Mouse (Mus musculus) retina, postnatal 1 day (tissue): ENCODE measurements at regions not wholly inside any gene's neighbourhood (a gene's known extent, or its start where the extent isn't known, plus 50 kb on each side); places are given as distances from the start of the nearest gene placed in this dataset.

ENCODE experiments used
- DNase-seq: peaks from one replicate; pipeline ENCODE4 v3.0.0-alpha.2; 2012

- DNase-seq, result no peak
These were observed 56.9 kb downstream of the Dmrt2 start for GRCm38 (mm10) chr19:25729103-25729502.

GRCm38 (mm10) chr19:25729633-25730032 lies 57.4 kb downstream of the Dmrt2 start:
- DNase-seq, result no peak

DNA sequence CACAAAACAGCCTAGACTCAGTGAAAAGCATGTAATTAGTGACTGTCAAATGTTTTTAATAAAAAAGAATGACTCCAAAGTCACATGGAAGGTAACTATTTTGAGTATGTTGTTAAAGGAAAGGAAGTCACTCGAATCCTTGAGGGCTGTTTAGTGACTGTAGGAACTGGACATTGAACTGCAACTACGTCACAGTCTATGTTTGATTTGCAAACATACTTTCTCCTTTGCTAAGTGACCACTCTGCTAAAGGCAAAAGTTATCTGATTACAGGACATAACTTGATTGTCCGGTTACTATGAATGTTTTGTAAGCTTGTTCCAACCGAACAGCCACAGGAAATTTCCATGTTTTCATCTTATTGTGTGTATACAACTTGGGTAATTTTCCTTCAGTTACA lies 106.2 kb downstream of the Dmrt2 start:
- DNase-seq, result no peak

GRCm38 (mm10) chr19:25779356-25779755 lies 107.1 kb downstream of the Dmrt2 start:
- no peak for DNase-seq

GRCm38 (mm10) chr19:25781314-25781713 lies 109.1 kb downstream of the Dmrt2 start:
- DNase-seq, result no peak

DNA sequence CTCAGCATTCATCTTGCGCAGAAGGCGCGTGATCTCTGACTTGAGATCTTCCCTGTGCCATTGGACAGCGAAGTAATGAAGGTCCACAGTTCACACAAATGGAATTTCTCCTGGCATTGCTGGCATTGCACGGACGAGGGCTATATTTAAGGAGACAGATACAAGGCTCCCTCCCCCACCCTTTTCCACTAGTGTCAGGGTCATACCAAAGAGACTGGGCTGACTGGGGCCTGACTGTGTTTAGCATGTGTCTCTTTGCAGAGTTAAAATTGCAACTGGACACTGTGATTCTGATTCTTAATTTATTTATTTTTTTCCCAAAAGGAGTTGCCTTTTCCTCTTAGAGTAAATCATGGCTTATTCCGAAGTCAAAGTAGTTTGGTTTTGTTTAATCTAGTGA lies 130.5 kb downstream of the Dmrt2 start:
- DNase-seq, result no peak

GRCm38 (mm10) chr19:25805351-25805750 lies 133.1 kb downstream of the Dmrt2 start:
- no peak for DNase-seq

DNA sequence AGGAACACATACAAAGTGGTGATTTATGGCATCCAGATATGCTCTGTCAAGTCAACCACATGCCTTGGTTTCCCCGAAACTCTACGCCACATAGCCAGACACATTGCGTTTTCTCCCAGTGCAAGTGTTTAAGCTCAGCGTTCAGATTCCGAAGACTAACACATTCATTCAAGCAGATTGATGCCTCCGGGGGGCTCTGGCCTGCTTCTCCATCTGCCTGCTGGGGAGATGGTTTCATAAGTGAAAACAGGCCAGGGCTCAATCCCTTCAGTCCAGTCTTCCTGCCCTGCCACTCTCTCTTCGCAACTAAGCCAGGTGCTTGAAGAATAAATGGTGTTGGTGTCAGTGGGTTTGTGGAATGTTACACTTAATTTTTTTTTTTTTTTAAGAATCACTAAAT lies 141.4 kb downstream of the Dmrt2 start:
- DNase-seq, result peak; percentile 5

DNA sequence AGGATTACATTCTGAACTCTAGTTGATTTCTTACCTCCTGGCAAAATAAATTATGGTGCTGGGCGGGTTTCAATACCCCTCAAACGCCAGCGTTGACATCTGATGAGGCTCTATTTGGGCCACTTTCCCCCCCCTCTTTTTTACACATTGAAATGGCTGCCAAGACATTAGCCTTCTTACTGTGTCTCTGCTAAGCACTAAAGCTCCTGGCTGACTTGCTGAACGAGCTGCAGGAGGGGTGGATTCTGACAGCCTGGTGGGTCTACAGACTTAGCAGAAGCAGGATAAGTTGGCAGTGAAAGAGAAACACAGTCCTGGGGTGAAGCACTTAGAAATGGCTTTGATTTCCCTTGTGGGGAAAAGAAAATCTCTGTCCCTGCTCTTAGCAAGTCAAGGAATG lies 172.9 kb downstream of the Dmrt2 start:
- DNase-seq, result no peak

GRCm38 (mm10) chr19:25856344-25856743 lies 184.1 kb downstream of the Dmrt2 start:
- no peak for DNase-seq

GRCm38 (mm10) chr19:25863312-25863711 lies 191.1 kb downstream of the Dmrt2 start:
- no peak for DNase-seq

DNA sequence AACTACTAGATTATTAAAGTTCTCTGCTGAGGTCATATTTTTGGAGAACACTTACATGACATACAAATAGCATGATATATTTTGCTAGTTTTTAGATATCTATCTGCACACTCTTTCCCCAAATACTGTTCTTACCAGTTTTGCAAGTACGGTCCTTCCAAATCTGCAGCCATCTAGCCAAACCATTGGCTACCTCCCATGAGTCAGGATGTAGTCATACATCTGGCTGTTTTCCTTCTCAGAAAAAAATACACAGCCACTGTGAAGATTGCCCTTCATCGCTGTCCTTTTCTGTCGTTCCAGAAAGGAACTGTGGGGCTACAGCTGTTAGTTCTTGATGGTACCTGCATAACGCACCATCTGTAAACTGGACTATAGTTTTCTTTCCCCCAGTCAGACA lies 234.5 kb downstream of the Dmrt2 start:
- DNase-seq, result no peak

GRCm38 (mm10) chr19:25922052-25922451 lies 249.8 kb downstream of the Dmrt2 start:
- no peak for DNase-seq

- DNase-seq, result no peak
These were observed 250.6 kb downstream of the Dmrt2 start for GRCm38 (mm10) chr19:25922806-25923205.

DNA sequence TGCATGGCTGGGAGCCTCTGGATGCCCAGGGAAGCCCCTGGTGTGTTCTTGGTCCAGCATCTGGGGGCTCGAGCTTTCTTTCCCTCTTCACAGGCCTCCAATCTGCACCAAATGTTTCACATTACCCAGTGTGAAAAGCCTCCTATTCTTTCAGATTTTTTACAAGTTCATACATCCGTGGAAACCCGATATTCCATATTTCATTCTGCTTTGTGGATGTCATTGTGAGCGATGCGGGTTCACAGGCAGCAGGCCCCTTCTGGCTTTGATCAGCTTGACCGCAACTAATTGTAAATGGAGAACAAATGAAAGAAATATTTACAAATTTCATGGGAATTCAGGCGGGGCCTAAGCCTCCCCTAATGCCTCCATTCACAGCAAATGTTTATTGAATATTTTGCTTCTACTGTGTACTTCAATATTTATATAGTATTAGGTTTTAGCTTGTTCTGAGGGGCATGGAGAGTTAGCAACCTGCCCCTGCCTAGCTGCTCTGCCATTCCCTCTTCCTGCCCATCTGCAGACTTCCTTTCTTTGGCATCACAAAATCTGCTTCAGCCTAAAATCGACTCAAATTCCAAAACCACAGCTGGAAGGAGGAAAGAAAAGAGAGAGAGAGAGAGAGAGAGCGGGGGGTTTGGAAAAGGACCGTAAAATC lies 251.6 kb downstream of the Dmrt2 start:
- DNase-seq, result no peak

DNA sequence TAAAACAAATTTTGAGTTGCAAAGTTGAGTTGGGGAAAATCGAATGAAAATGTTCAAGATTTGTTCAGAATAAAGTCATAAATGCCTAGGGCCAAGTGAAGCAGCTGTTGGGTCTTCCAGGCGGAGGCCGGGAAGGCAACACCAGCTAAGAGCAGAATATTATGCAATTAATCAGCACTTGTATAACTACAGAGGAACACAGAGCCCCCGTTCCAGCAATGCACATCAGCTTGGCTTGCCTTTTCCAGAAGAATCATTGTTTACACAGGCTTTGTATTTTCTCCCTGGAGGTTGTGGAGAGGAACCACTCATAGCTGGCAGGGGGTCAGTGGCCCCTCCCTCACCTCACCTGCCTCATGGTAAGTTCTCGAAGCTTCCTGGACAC lies 252.2 kb downstream of the Dmrt2 start:
- DNase-seq, result no peak

DNA sequence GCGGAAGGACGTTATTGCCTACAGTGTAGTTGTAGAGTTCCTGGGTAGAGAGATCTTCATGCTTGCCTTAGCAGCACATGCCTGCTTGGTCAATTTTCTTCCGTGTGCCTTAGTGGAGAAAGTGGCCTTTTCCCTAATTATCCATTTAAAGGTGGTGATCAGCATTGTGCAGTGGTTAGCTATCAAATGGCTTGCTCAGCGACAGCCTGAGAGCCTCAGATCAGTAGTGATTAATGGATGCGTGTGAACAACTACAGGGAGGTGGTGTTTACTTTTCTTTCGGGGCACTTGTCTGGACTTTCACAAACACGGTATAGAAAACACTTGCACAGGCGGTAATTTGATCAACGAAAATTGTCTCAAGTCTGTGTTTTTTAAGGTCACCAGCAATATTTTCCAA lies 255.0 kb downstream of the Dmrt2 start:
- DNase-seq, result no peak

DNA sequence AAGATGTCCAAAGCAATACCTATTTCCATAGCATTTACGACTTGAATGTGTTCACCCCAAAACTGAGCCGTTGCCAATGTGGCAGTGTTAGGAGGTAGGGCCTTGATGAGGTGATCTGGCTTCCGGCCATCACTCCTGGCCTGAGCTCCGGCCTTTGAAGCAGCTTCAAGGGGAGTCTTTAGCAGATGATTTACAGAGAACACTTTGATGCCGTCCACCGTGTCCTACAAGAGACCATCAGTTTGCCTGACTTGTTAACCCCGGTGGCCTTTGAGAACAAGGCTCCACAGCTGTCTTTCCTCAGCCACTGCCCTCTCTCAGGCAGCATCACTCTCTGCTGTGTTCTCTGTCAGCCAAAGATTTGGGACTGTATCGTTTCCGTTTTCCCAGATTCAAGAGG lies 265.1 kb downstream of the Dmrt2 start:
- DNase-seq, result no peak

GRCm38 (mm10) chr19:25971210-25971609 lies 299.0 kb downstream of the Dmrt2 start:
- no peak for DNase-seq

- DNase-seq, result no peak
These were observed 303.0 kb downstream of the Dmrt2 start for GRCm38 (mm10) chr19:25975202-25975601.

GRCm38 (mm10) chr19:25980308-25980707 lies 308.1 kb downstream of the Dmrt2 start:
- DNase-seq, result no peak

DNA sequence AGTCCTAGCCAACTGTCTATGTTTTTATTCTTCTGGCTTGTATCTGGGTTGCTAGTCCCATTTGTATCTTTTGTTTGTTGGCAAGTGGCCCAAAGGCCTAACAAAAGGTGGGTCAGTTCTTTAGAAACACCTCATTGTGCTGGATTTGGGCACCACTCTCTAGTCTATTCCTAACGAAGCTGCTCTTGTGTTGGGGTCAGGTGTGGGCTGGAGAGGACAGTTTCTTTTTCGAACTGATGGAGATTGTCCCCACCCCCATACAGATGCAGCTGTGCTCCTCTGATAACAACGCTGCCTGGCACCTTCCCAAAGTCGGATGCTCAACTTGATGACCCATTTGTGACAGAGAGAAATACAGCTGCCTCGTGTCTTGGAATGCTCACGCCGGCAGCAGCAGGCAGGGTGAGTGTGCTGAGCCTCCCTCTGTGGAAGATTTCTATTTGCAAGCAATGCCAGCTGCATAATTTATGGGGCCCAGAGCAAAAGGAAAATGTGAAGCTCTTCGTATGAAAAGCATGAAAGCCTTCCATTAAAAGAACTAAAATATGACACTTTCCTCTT lies 342.5 kb downstream of the Dmrt2 start:
- peak; percentile 54 for DNase-seq

GRCm38 (mm10) chr19:26021141-26021540 lies 348.9 kb downstream of the Dmrt2 start:
- DNase-seq, result no peak

DNA sequence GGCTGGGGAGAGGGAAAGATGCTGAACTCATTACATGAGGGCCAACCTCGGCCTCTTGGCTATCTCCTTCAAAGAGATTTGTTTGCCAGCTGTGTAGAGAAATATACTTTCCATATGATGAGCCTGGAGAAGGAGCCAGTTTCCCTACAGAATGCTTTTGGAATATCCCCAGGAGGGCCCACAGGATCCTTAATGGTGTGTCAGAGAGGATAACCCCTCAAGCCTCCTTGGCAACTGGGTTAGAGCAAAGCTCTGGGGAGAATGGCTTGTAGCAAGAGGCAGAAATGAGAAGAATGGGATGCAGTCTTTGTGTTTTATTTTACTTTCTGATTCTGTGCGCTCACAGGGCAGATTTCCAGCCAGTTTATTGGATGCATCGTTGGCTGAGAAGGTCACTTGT lies 353.9 kb downstream of the Dmrt2 start:
- DNase-seq, result no peak

- peak; percentile 45 for DNase-seq
These were observed 365.1 kb downstream of the Dmrt2 start for GRCm38 (mm10) chr19:26037270-26037669.
